Mouse (Mus musculus): ENCODE data around the gene Cdc27. TPM values are rescaled to one million over a fixed set of nuclear protein-coding genes. Genes with fewer than 3 reads are reported as not detected.

The Cdc27 gene
- total RNA-seq, 2 experiments from 2014 or later = 67.8 to 70.3 TPM

- no peak for DNase-seq
- intact Hi-C loops (cut with DNase I) = no loop called here
These were observed 39.8 kb downstream of the Cdc27 start for GRCm38 (mm10) chr11:104510606-104511005.

- DNase-seq = no peak
- intact Hi-C loops (cut with DNase I) = no loop called here
These were observed 42.0 kb downstream of the Cdc27 start for GRCm38 (mm10) chr11:104508455-104508854.

- intact Hi-C loops (cut with DNase I) = no loop called here
- DNase-seq = no peak
These were observed 62.1 kb downstream of the Cdc27 start for GRCm38 (mm10) chr11:104488292-104488691.

- intact Hi-C loops (cut with DNase I) = no loop called here
- no peak for DNase-seq
These were observed 68.4 kb downstream of the Cdc27 start for GRCm38 (mm10) chr11:104481971-104482370.

GRCm38 (mm10) chr11:104479505-104479904 is 70.9 kb downstream of the Cdc27 start:
- intact Hi-C loops (cut with DNase I) = no loop called here
- no peak for DNase-seq

GRCm38 (mm10) chr11:104469371-104469835 is 81.0 kb downstream of the Cdc27 start:
- intact Hi-C loops (cut with DNase I) = loop anchor here (10.0 kb wide), 1 partner anchor 155 kb away; no protein-coding TSS in a partner anchor

GRCm38 (mm10) chr11:104468751-104469268 is 81.6 kb downstream of the Cdc27 start, which contains the start of gene Kansl1:
TSS of gene Kansl1 (minus strand) at chr11:104468861.
- intact Hi-C loops (cut with DNase I) = loop anchor here (10.0 kb wide), 1 partner anchor 154 kb away; no protein-coding TSS in a partner anchor
- peak; percentile 43 for DNase-seq

More at GRCm38 (mm10) chr11:104469371-104469835, 81.0 kb downstream of the Cdc27 start:
- peak; percentile 96 for DNase-seq

GRCm38 (mm10) chr11:104467698-104468097 is 82.7 kb downstream of the Cdc27 start:
- DNase-seq = no peak
- intact Hi-C loops (cut with DNase I) = loop anchor here (10.0 kb wide), 1 partner anchor 153 kb away; no protein-coding TSS in a partner anchor

- DNase-seq = peak; percentile 48
- intact Hi-C loops (cut with DNase I) = loop anchor here (10.0 kb wide), 1 partner anchor 147 kb away; no protein-coding TSS in a partner anchor
These were observed 88.9 kb downstream of the Cdc27 start for GRCm38 (mm10) chr11:104461551-104461950.

- DNase-seq = no peak
- intact Hi-C loops (cut with DNase I) = loop anchor here (10.0 kb wide), 1 partner anchor 145 kb away; no protein-coding TSS in a partner anchor
These were observed 90.7 kb downstream of the Cdc27 start for GRCm38 (mm10) chr11:104459671-104460070.

GRCm38 (mm10) chr11:104458507-104458906 is 91.9 kb downstream of the Cdc27 start:
- intact Hi-C loops (cut with DNase I) = no loop called here
- no peak for DNase-seq

Other genes with a start within 250 kb of the Cdc27 start
- 10 to 100 TPM; 74.9 to 79.6 TPM for gene Kansl1, start 81.8 kb downstream of the Cdc27 start, total RNA-seq (2021)
- 1 to 10 TPM; 3.1 to 3.6 TPM for gene Myl4, start within 50 bp of the Cdc27 start, total RNA-seq (2021)
- gene Itgb3, start 57.4 kb upstream of the Cdc27 start, total RNA-seq (2021) = 1 to 10 TPM; 4.1 TPM
- under 1 TPM; 0.79 to 0.96 TPM for gene Gm11639, start 135.1 kb upstream of the Cdc27 start, total RNA-seq (2021)